Mouse (Mus musculus) lung, embryonic 15.5 days (tissue): Measurements from ENCODE around the gene Doc2a. TPM values are rescaled to one million over a fixed set of nuclear protein-coding genes. Genes with fewer than 3 reads are reported as not detected.

Experiments used
- ATAC-seq: fragments of 200-750 bp; cut with Nextera tagmentation; 2 replicates; pipeline ENCODE4 v1.8.0; 2017; ENCODE audit warnings: moderate number of reproducible peaks, borderline replicate concordance; ENCODE audit not compliant: low FRiP score, low TSS enrichment; ENCODE audit errors: extremely low read depth
- H3K27ac ChIP-seq: fragments of 300-500 bp; sonication (generic); 2 replicates; pipeline ENCODE4 v1.5.1; 2015; ENCODE audit warnings: moderate library complexity, mild to moderate bottlenecking, inconsistent platforms
- H3K27me3 ChIP-seq: fragments of 300-500 bp; sonication (generic); 2 replicates; pipeline ENCODE4 v1.6.1; 2015; ENCODE audit warnings: inconsistent platforms
- H3K36me3 ChIP-seq: fragments of 300-500 bp; sonication (generic); 2 replicates; pipeline ENCODE4 v1.6.1; 2015; ENCODE audit warnings: inconsistent platforms
- H3K4me1 ChIP-seq: fragments of 300-500 bp; sonication (generic); 2 replicates; pipeline ENCODE4 v1.6.1; 2015; ENCODE audit warnings: inconsistent platforms
- H3K4me2 ChIP-seq: fragments of 300-500 bp; sonication (generic); 2 replicates; pipeline ENCODE4 v1.6.1; 2015; ENCODE audit warnings: inconsistent platforms, mild to moderate bottlenecking, moderate library complexity
- H3K4me3 ChIP-seq: fragments of 300-500 bp; sonication (generic); 2 replicates; pipeline ENCODE4 v1.5.1; 2015; ENCODE audit warnings: mild to moderate bottlenecking, inconsistent platforms
- H3K9ac ChIP-seq: fragments of 300-500 bp; sonication (generic); 2 replicates; pipeline ENCODE4 v1.6.1; 2015; ENCODE audit warnings: inconsistent platforms
- H3K9me3 ChIP-seq: fragments of 300-500 bp; sonication (generic); 2 replicates; pipeline ENCODE4 v1.6.1; 2016; ENCODE audit warnings: inconsistent platforms
- WGBS: fragments of 180-500 bp; shearing (Covaris S2); methylation state at CpG from one replicate; pipeline ENCODE4 v1.1.7; 2015; 5-methylcytosine and 5-hydroxymethylcytosine counted together
- polyA plus RNA-seq: library from polyadenylated mRNA; unstranded; fragments of >200 nt; fragmentation: Nextera tagmentation; extraction: Ambion mirVana; gene quantifications from 2 replicates; pipeline ENCODE4 v1.2.1, GENCODE M21; 2015

Gene Doc2a
- polyA plus RNA-seq, 1 experiment from 2014 or later: 0.81 TPM

GRCm38 (mm10) chr7:126825403-126825802 lies 21.8 kb upstream of the Doc2a start:
- no peaks in the 10 kb centered on the region for H3K36me3 ChIP-seq
- no peak overlapping the region for H3K27ac ChIP-seq
- 0 out of 2 replicates have a peak, but pooled peaks cover 8% of the 10 kb centered on the region for H3K4me1 ChIP-seq
- WGBS: 16% methylated on average over 8 of the region's 8 CpGs
- H3K9me3 ChIP-seq: no peaks in the 10 kb centered on the region
- H3K9ac ChIP-seq: no peak overlapping the region
- no peak for ATAC-seq
- H3K27me3 ChIP-seq: peaks cover 26% of the 10 kb centered on the region
- H3K4me2 ChIP-seq: no peak overlapping the region
- H3K4me3 ChIP-seq: no peak overlapping the region

- Histone ChIP-seq H3K9ac (no peak overlapping the region), H3K9me3 (no peaks in the 10 kb centered on the region), H3K4me3 (no peak overlapping the region), H3K27me3 (peaks cover 26% of the 10 kb centered on the region), H3K27ac (no peak overlapping the region), H3K36me3 (no peaks in the 10 kb centered on the region), H3K4me1 (0 out of 2 replicates have a peak, but pooled peaks cover 8% of the 10 kb centered on the region), H3K4me2 (no peak overlapping the region)
- 59% methylated on average over 5 of the region's 5 CpGs for WGBS
- no peak for ATAC-seq
Measured at GRCm38 (mm10) chr7:126825952-126826351, 21.3 kb upstream of the Doc2a start.

- no peak within 1 kb of the TSS for H3K9ac ChIP-seq
- H3K4me3 ChIP-seq: peak within 1 kb of the TSS; percentile 29
- WGBS: 54% methylated on average over 5 of the region's 5 CpGs
- no peak for ATAC-seq
- no peak within 1 kb of the TSS for H3K27ac ChIP-seq
- no peaks in the 10 kb centered on the region for H3K36me3 ChIP-seq
- peak within 1 kb of the TSS; percentile 54 for H3K4me2 ChIP-seq
- no peaks in the 10 kb centered on the region for H3K9me3 ChIP-seq
- peaks cover 4% of the 10 kb centered on the region; the same call in 1 of the 2 replicates for H3K4me1 ChIP-seq
- no peaks in the 10 kb centered on the region for H3K27me3 ChIP-seq
Measured at GRCm38 (mm10) chr7:126831539-126831938, 15.7 kb upstream of the Doc2a start, which contains the start of gene 4930451I11Rik. 4930451I11Rik (minus strand) TSS chr7:126831639.

GRCm38 (mm10) chr7:126832036-126832598 lies 15.1 kb upstream of the Doc2a start:
- Histone ChIP-seq H3K9ac (no peak overlapping the region), H3K4me3 (peak overlapping the region; percentile 29), H3K4me1 (peaks cover 4% of the 10 kb centered on the region; the same call in 1 of the 2 replicates), H3K27me3 (no peaks in the 10 kb centered on the region), H3K36me3 (no peaks in the 10 kb centered on the region), H3K9me3 (no peaks in the 10 kb centered on the region), H3K4me2 (peak overlapping the region; percentile 54), H3K27ac (no peak overlapping the region)
- peak; percentile 73; the same call in 1 of the 2 replicates for ATAC-seq
- WGBS: under 1% methylated on average over 21 of the region's 21 CpGs

GRCm38 (mm10) chr7:126833294-126833693 lies 13.9 kb upstream of the Doc2a start:
- no peak for ATAC-seq
- Histone ChIP-seq H3K27me3 (no peaks in the 10 kb centered on the region), H3K9ac (no peak overlapping the region), H3K4me2 (no peak overlapping the region), H3K27ac (no peak overlapping the region), H3K36me3 (no peaks in the 10 kb centered on the region), H3K4me3 (no peak overlapping the region), H3K9me3 (no peaks in the 10 kb centered on the region), H3K4me1 (peaks cover 4% of the 10 kb centered on the region; the same call in 1 of the 2 replicates)
- 88% methylated on average over 1 of the region's 1 CpGs for WGBS

GRCm38 (mm10) chr7:126843276-126843675 lies 3.9 kb upstream of the Doc2a start:
- H3K9me3 ChIP-seq: no peaks in the 10 kb centered on the region
- ATAC-seq: no peak
- H3K27ac ChIP-seq: no peak overlapping the region
- H3K4me1 ChIP-seq: peaks cover 11% of the 10 kb centered on the region
- peaks cover 20% of the 10 kb centered on the region for H3K27me3 ChIP-seq
- 73% methylated on average over 9 of the region's 9 CpGs for WGBS
- no peak overlapping the region for H3K9ac ChIP-seq
- H3K36me3 ChIP-seq: no peaks in the 10 kb centered on the region
- H3K4me3 ChIP-seq: no peak overlapping the region
- no peak overlapping the region for H3K4me2 ChIP-seq

GRCm38 (mm10) chr7:126845516-126845915 lies 1.7 kb upstream of the Doc2a start:
- Histone ChIP-seq H3K4me2 (no peak overlapping the region), H3K36me3 (no peaks in the 10 kb centered on the region), H3K9ac (no peak overlapping the region), H3K4me3 (no peak overlapping the region), H3K27ac (no peak overlapping the region), H3K4me1 (peaks cover 12% of the 10 kb centered on the region), H3K27me3 (peaks cover 40% of the 10 kb centered on the region), H3K9me3 (no peaks in the 10 kb centered on the region)
- no peak for ATAC-seq
- 89% methylated on average over 2 of the region's 2 CpGs for WGBS

- Histone ChIP-seq H3K4me2 (peak overlapping the region; percentile 96), H3K27ac (no peak overlapping the region), H3K9ac (peak overlapping the region; percentile 41), H3K4me1 (peaks cover 12% of the 10 kb centered on the region), H3K9me3 (no peaks in the 10 kb centered on the region), H3K4me3 (peak overlapping the region; percentile 50), H3K27me3 (peaks cover 40% of the 10 kb centered on the region), H3K36me3 (peaks cover 10% of the 10 kb centered on the region)
- ATAC-seq: peak; percentile 50
- WGBS: 2% methylated on average over 64 of the region's 74 CpGs
Measured at GRCm38 (mm10) chr7:126847421-126848398, 494 bp downstream of the Doc2a start.

GRCm38 (mm10) chr7:126848794-126849193 lies 1.6 kb downstream of the Doc2a start:
- ATAC-seq: no peak
- H3K4me3 ChIP-seq: no peak overlapping the region

GRCm38 (mm10) chr7:126850161-126850560 lies 2.9 kb downstream of the Doc2a start:
- H3K9me3 ChIP-seq: no peaks in the 10 kb centered on the region
- H3K4me3 ChIP-seq: no peak overlapping the region
- no peak overlapping the region for H3K27ac ChIP-seq
- H3K4me2 ChIP-seq: no peak overlapping the region
- peaks cover 12% of the 10 kb centered on the region for H3K4me1 ChIP-seq
- peaks cover 22% of the 10 kb centered on the region for H3K36me3 ChIP-seq
- H3K9ac ChIP-seq: no peak overlapping the region
- ATAC-seq: no peak
- 72% methylated on average over 6 of the region's 6 CpGs for WGBS
- H3K27me3 ChIP-seq: peaks cover 40% of the 10 kb centered on the region

More at GRCm38 (mm10) chr7:126848794-126849193, 1.6 kb downstream of the Doc2a start:
- H3K36me3 ChIP-seq: peaks cover 19% of the 10 kb centered on the region
- no peaks in the 10 kb centered on the region for H3K9me3 ChIP-seq
- H3K9ac ChIP-seq: no peak overlapping the region
- H3K27ac ChIP-seq: no peak overlapping the region
- peaks cover 12% of the 10 kb centered on the region for H3K4me1 ChIP-seq
- 16% methylated on average over 10 of the region's 10 CpGs for WGBS
- H3K4me2 ChIP-seq: 0 out of 2 replicates have a peak overlapping the region, but pooled peaks have one; percentile 96
- peaks cover 40% of the 10 kb centered on the region for H3K27me3 ChIP-seq

GRCm38 (mm10) chr7:126851192-126851591 lies 4.0 kb downstream of the Doc2a start:
- H3K4me1 ChIP-seq: peaks cover 12% of the 10 kb centered on the region
- H3K9me3 ChIP-seq: no peaks in the 10 kb centered on the region
- no peak overlapping the region for H3K9ac ChIP-seq
- ATAC-seq: no peak
- H3K27me3 ChIP-seq: peaks cover 40% of the 10 kb centered on the region
- no peak overlapping the region for H3K4me2 ChIP-seq
- peaks cover 27% of the 10 kb centered on the region for H3K36me3 ChIP-seq
- WGBS: 41% methylated on average over 12 of the region's 12 CpGs
- no peak overlapping the region for H3K4me3 ChIP-seq
- H3K27ac ChIP-seq: no peak overlapping the region

GRCm38 (mm10) chr7:126853454-126853853 lies 6.2 kb downstream of the Doc2a start:
- Histone ChIP-seq H3K36me3 (peaks cover 34% of the 10 kb centered on the region), H3K27ac (no peak overlapping the region), H3K9me3 (no peaks in the 10 kb centered on the region), H3K9ac (no peak overlapping the region), H3K4me3 (no peak overlapping the region), H3K27me3 (peaks cover 18% of the 10 kb centered on the region), H3K4me1 (no peaks in the 10 kb centered on the region), H3K4me2 (no peak overlapping the region)
- WGBS: 85% methylated on average over 5 of the region's 5 CpGs
- ATAC-seq: no peak
